Mouse (Mus musculus) cortical plate, adult 2 months (tissue): ENCODE results near the gene Ddah2.

Experiments used
- CTCF ChIP-seq: fragments of 200-500 bp; IDR thresholded peaks from 2 replicates; pipeline ENCODE4 v1.5.1; 2011; ENCODE audit warnings: mild to moderate bottlenecking, control low read depth, low read length; ENCODE audit not compliant: insufficient read depth; ENCODE audit errors: extremely low read depth
- POLR2A ChIP-seq: fragments of 200-500 bp; IDR thresholded peaks from 2 replicates; pipeline ENCODE4 v1.6.1; 2011; ENCODE audit warnings: mild to moderate bottlenecking, low read length, control low read depth; ENCODE audit not compliant: insufficient read depth; ENCODE audit errors: extremely low read depth

DNA sequence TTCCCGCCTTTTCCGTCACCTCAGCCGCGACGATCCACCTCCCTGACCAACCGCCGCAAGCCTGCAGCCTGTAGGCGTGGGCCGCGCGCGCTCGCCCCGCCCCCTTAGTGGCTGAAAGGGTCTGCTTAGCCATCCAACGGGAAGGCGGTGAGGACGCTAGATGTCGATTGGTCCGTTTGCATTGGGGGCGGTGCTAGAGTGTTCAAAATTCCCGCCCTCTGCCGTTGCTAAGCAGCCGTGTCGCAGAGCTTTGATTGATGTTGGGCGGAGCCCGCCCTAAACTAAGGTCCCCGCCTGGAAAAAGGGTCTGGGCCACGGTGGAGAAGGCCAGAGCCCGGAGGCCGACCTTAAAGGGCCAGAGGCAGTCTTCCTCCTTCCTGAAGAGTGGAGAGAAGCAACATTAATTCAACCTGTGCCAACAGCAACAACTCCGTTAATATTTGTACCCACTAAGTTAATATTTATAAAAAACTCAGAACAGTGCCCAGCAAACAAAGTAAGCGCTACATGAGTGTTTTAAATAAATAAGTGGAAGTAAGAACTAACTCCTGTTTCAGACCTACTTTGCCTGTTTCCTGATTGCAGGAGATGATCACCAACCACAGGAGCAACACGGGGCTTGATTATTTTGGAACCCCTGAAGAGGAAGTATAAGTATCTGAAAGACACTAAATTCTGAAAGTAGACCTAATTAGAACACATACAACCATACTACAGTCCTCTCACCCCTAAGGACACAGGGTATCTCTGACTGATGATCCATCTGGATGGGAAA is 12.0 kb upstream of the Ddah2 start, which contains the start of gene Msh5:
- TF ChIP-seq POLR2A (no peak), CTCF (no peak)
